Mouse (Mus musculus) adrenal gland, postnatal 14 days (tissue): Measurements from ENCODE around the gene Igsf9. TPM values are rescaled to one million over a fixed set of nuclear protein-coding genes. Genes with fewer than 3 reads are reported as not detected.

Experiments used
- DNase-seq: peaks from one replicate; pipeline ENCODE4 v3.0.0; 2021; ENCODE audit warnings: mixed read lengths
- total RNA-seq: library from RNA; stranded (reverse); gene quantifications from 2 replicates; pipeline ENCODE4 v1.2.3, GENCODE M21; 2021

Igsf9 gene
- total RNA-seq, 1 experiment from 2014 or later = 2.8 TPM

- no peak for DNase-seq
Measured at GRCm38 (mm10) chr1:172519644-172520043, 38.1 kb downstream of the Igsf9 start.

GRCm38 (mm10) chr1:172520576-172521440 is 39.2 kb downstream of the Igsf9 start, which contains the start of gene Cfap45:
Gene Cfap45, plus strand, starts transcription at chr1:172520801.
- DNase-seq = peak; percentile 87

GRCm38 (mm10) chr1:172522524-172522923 is 40.9 kb downstream of the Igsf9 start:
- DNase-seq = no peak

- DNase-seq = no peak
Measured at GRCm38 (mm10) chr1:172523699-172524101, 42.1 kb downstream of the Igsf9 start.

GRCm38 (mm10) chr1:172525027-172525764 is 43.6 kb downstream of the Igsf9 start:
- DNase-seq = peak; percentile 46

- DNase-seq = no peak
Measured at GRCm38 (mm10) chr1:172525971-172526370, 44.4 kb downstream of the Igsf9 start.

- peak; percentile 50 for DNase-seq
Measured at GRCm38 (mm10) chr1:172526380-172527081, 44.9 kb downstream of the Igsf9 start.

GRCm38 (mm10) chr1:172527431-172527830 is 45.8 kb downstream of the Igsf9 start:
- no peak for DNase-seq

GRCm38 (mm10) chr1:172528701-172529100 is 47.1 kb downstream of the Igsf9 start:
- peak; percentile 95 for DNase-seq

- no peak for DNase-seq
Measured at GRCm38 (mm10) chr1:172530544-172531220, 49.1 kb downstream of the Igsf9 start.

- DNase-seq = peak; percentile 53
Measured at GRCm38 (mm10) chr1:172532551-172532950, 51.0 kb downstream of the Igsf9 start.

- no peak for DNase-seq
Measured at GRCm38 (mm10) chr1:172535116-172535515, 53.5 kb downstream of the Igsf9 start.

- no peak for DNase-seq
Measured at GRCm38 (mm10) chr1:172539827-172540226, 58.2 kb downstream of the Igsf9 start.

GRCm38 (mm10) chr1:172540283-172540820 is 58.8 kb downstream of the Igsf9 start:
- no peak for DNase-seq

GRCm38 (mm10) chr1:172546062-172546461 is 64.5 kb downstream of the Igsf9 start:
- no peak for DNase-seq

Other genes with a start within 250 kb of the Igsf9 start
- 0.22 and 0.41 TPM in 2 replicates for gene Atp1a4, start 223.4 kb upstream of the Igsf9 start, total RNA-seq
- gene Igsf8, start 220.1 kb upstream of the Igsf9 start, total RNA-seq = 23.9 and 26.1 TPM in 2 replicates
- gene Atp1a2, start 183.7 kb upstream of the Igsf9 start, total RNA-seq = 315 and 342 TPM in 2 replicates
- 0.07 and 0.30 TPM in 2 replicates for gene Kcnj9, start 152.5 kb upstream of the Igsf9 start, total RNA-seq
- gene Kcnj10, start 140.6 kb upstream of the Igsf9 start, total RNA-seq = 0.70 and 0.79 TPM in 2 replicates
- 12.3 and 14.5 TPM in 2 replicates for gene Pigm, start 105.2 kb upstream of the Igsf9 start, total RNA-seq
- gene Slamf9, start 6.4 kb upstream of the Igsf9 start, total RNA-seq = 1.2 and 1.6 TPM in 2 replicates
- gene Tagln2, start 18.3 kb downstream of the Igsf9 start, total RNA-seq = 105 and 120 TPM in 2 replicates
- 0.22 and 1.0 TPM in 2 replicates for gene Cfap45, start 39.0 kb downstream of the Igsf9 start, total RNA-seq
- gene Vsig8, start 74.2 kb downstream of the Igsf9 start, total RNA-seq = 0.41 TPM in 1 of 2 replicates, not detected in the other
- gene Slamf8, start 108.8 kb downstream of the Igsf9 start, total RNA-seq = 0.98 TPM in 1 of 2 replicates, not detected in the other
- gene Fcrl6, start 120.8 kb downstream of the Igsf9 start, total RNA-seq = not detected in 2 replicates
- gene Dusp23, start 151.2 kb downstream of the Igsf9 start, total RNA-seq = 11.6 and 12.4 TPM in 2 replicates
- 1.4 and 32.1 TPM in 2 replicates for gene Crp, start 216.3 kb downstream of the Igsf9 start, total RNA-seq